Mouse (Mus musculus): Measurements from ENCODE around the gene Plcb2. TPM values are rescaled to one million over a fixed set of nuclear protein-coding genes. Genes with fewer than 3 reads are reported as not detected.
A peak's percentile ranks its signal among the peaks of the same experiment; 100 is the strongest.

Plcb2 gene
- polyA plus RNA-seq, 1 experiment from 2014 or later: 0.69 TPM

DNA sequence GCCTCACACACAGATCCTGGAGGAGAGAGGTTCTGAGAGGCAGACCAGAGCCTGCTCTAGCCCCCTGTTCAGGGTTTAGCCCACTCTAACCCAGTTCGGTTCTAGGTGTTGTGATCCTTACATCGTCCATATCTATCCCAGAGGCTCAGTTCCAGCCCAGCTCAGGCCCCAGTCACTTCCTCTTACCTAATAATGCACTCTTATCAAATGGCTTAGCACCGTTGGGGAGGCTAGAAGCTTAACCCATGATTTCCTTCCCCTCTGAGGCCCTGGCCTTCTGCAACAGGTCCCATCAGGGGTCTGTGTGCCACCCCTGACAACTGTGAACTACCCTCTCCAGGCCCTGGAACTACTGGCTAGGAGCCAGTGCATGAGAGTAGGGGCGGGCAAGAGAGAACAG is 956 bp upstream of the Plcb2 start:
- no peak overlapping the region for H3K9ac ChIP-seq (replicated peaks)
- H3K4me2 ChIP-seq (replicated peaks): no peak overlapping the region
- H3K4me1 ChIP-seq: peaks cover 26% of the 10 kb centered on the region
- no peak overlapping the region for H3K4me3 ChIP-seq
- ATAC-seq (replicated peaks): no peak
- no peaks in the 10 kb centered on the region for H3K36me3 ChIP-seq
- WGBS: 51% methylated on average over 4 of the region's 4 CpGs
- no peaks in the 10 kb centered on the region for H3K27me3 ChIP-seq
- no peaks in the 10 kb centered on the region for H3K9me3 ChIP-seq
- H3K27ac ChIP-seq (replicated peaks): no peak overlapping the region

- Histone ChIP-seq H3K4me3 (no peak overlapping the region), H3K9ac (replicated peaks) (no peak overlapping the region), H3K4me2 (replicated peaks) (no peak overlapping the region), H3K27ac (replicated peaks) (no peak overlapping the region), H3K9me3 (no peaks in the 10 kb centered on the region), H3K27me3 (no peaks in the 10 kb centered on the region), H3K36me3 (no peaks in the 10 kb centered on the region), H3K4me1 (peaks cover 15% of the 10 kb centered on the region)
- WGBS: 27% methylated on average over 9 of the region's 9 CpGs
- no peak for ATAC-seq (replicated peaks)
Observed at GRCm38 (mm10) chr2:118727911-118728310, 327 bp downstream of the Plcb2 start.

- Histone ChIP-seq H3K4me3 (no peak overlapping the region), H3K36me3 (no peaks in the 10 kb centered on the region), H3K27me3 (no peaks in the 10 kb centered on the region), H3K4me1 (peaks cover 14% of the 10 kb centered on the region; the same call in 1 of the 2 replicates), H3K27ac (replicated peaks) (no peak overlapping the region), H3K4me2 (replicated peaks) (no peak overlapping the region), H3K9me3 (no peaks in the 10 kb centered on the region), H3K9ac (replicated peaks) (no peak overlapping the region)
- no peak for ATAC-seq (replicated peaks)
- 80% methylated on average over 2 of the region's 2 CpGs for WGBS
Observed at GRCm38 (mm10) chr2:118726873-118727272, 1.4 kb downstream of the Plcb2 start.

- 88% methylated on average over 4 of the region's 4 CpGs for WGBS
- H3K4me3 ChIP-seq: no peak overlapping the region
- peaks cover 9% of the 10 kb centered on the region; the same call in 1 of the 2 replicates for H3K4me1 ChIP-seq
- H3K27ac ChIP-seq (replicated peaks): no peak overlapping the region
- H3K9ac ChIP-seq (replicated peaks): no peak overlapping the region
- H3K4me2 ChIP-seq (replicated peaks): no peak overlapping the region
- no peak for ATAC-seq (replicated peaks)
- H3K36me3 ChIP-seq: no peaks in the 10 kb centered on the region
- no peaks in the 10 kb centered on the region for H3K27me3 ChIP-seq
- H3K9me3 ChIP-seq: no peaks in the 10 kb centered on the region
Observed at GRCm38 (mm10) chr2:118725511-118725910, 2.7 kb downstream of the Plcb2 start.

DNA sequence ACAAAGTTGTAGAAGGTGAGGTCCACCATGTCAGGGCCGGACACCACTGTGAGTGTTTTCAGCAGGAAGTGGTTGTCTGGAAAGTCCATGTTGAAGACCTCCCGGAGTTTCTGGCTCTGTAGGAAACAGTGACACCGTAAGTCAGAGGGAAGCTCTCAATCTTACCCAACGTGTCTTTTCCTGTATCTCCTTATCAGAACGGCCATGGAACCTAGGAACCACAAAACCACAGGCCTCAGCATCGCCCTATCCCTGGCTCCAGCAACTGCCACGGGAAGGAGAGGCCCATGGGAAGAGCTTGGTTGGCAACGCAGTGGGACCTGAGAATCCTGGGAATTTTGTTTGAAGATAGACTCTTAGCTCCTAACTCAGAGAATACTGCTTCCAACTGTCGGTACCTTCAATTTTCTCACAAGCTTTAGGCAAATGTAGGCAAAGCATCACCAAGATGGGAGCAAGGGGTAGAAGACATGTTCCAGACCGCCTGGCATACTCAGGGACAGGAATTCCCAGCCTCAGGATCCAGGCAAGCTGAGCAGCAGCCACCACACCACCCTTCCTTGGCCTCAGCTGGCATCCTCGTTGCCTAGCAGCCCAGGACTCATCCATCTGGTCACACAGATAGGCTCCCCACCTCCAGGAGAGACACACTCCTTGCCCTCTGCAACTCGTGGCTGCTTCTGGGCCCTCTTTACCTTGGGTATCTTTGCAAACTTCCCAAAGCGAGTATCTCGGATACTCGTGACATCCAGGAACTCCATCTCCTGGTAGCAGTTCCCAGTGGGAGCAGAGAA is 4.3 kb downstream of the Plcb2 start:
- Histone ChIP-seq H3K4me1 (0 out of 2 replicates have a peak, but pooled peaks cover 3% of the 10 kb centered on the region), H3K4me3 (no peak overlapping the region), H3K4me2 (replicated peaks) (no peak overlapping the region), H3K9ac (replicated peaks) (no peak overlapping the region), H3K27ac (replicated peaks) (no peak overlapping the region), H3K27me3 (no peaks in the 10 kb centered on the region), H3K9me3 (no peaks in the 10 kb centered on the region), H3K36me3 (no peaks in the 10 kb centered on the region)
- 87% methylated on average over 15 of the region's 15 CpGs for WGBS
- ATAC-seq (replicated peaks): no peak

GRCm38 (mm10) chr2:118716677-118717076 is 11.6 kb downstream of the Plcb2 start:
- H3K27ac ChIP-seq (replicated peaks): no peak overlapping the region
- no peak for ATAC-seq (replicated peaks)
- peaks cover 8% of the 10 kb centered on the region; the same call in 1 of the 2 replicates for H3K27me3 ChIP-seq
- H3K9ac ChIP-seq (replicated peaks): no peak overlapping the region
- H3K9me3 ChIP-seq: no peaks in the 10 kb centered on the region
- H3K4me3 ChIP-seq: no peak overlapping the region
- H3K36me3 ChIP-seq: no peaks in the 10 kb centered on the region
- WGBS: 89% methylated on average over 5 of the region's 5 CpGs
- H3K4me1 ChIP-seq: peaks cover 20% of the 10 kb centered on the region
- H3K4me2 ChIP-seq (replicated peaks): no peak overlapping the region

DNA sequence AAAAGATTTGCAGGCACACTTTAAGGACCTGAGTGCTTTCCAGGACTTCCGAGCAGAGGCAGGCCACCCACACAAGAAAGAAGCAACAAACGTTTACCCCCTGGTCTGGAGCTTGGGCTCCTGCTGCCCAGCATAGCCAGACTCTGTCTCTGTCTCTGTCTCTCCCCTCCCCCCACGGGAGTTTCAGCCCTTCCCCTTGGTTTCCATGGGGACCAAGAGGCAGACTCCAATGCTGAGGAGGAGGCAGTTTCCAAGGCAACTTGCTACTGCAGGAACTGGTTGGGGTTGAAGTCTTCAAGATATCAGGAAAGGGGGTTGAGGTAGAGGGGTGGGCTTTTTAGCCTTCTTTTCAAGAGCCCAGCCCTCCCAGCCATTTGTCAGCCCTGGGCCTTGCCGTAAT is 14.0 kb downstream of the Plcb2 start:
- Histone ChIP-seq H3K4me2 (replicated peaks) (no peak overlapping the region), H3K27ac (replicated peaks) (peak overlapping the region; percentile 60; the same call in 1 of the 2 replicates), H3K27me3 (peaks cover 17% of the 10 kb centered on the region), H3K4me3 (no peak overlapping the region), H3K9ac (replicated peaks) (no peak overlapping the region), H3K4me1 (peaks cover 34% of the 10 kb centered on the region), H3K9me3 (no peaks in the 10 kb centered on the region), H3K36me3 (no peaks in the 10 kb centered on the region)
- ATAC-seq (replicated peaks): peak; percentile 63
- WGBS: 33% methylated on average over 4 of the region's 4 CpGs

DNA sequence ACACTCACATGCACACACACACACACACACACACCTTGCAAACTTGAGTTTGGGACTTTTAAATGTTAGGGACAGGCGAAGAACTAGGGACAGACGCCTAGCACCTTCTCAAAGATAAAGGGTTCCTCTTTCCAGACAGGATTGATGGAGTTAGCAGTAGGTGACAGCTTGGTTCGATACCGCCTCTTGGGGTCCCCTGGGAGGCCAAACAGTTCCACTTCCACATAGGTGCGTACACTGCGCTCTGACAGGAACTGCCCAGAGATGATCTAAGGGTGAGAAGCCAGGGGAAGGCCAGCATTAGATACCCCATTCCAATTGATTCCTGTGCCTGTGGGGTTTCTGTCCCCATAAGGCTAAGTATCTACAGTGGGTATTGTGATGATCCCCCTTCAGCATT is 14.6 kb downstream of the Plcb2 start:
- no peak for ATAC-seq (replicated peaks)
- H3K4me2 ChIP-seq (replicated peaks): no peak overlapping the region
- 89% methylated on average over 6 of the region's 6 CpGs for WGBS
- no peak overlapping the region for H3K9ac ChIP-seq (replicated peaks)
- H3K4me1 ChIP-seq: peaks cover 34% of the 10 kb centered on the region
- peaks cover 18% of the 10 kb centered on the region for H3K27me3 ChIP-seq
- H3K4me3 ChIP-seq: no peak overlapping the region
- H3K9me3 ChIP-seq: no peaks in the 10 kb centered on the region
- H3K36me3 ChIP-seq: no peaks in the 10 kb centered on the region
- H3K27ac ChIP-seq (replicated peaks): no peak overlapping the region

- Histone ChIP-seq H3K36me3 (no peaks in the 10 kb centered on the region), H3K9ac (replicated peaks) (peak overlapping the region; percentile 49), H3K27me3 (peaks cover 38% of the 10 kb centered on the region), H3K4me3 (peak overlapping the region; percentile 49), H3K4me2 (replicated peaks) (peak overlapping the region; percentile 98), H3K9me3 (no peaks in the 10 kb centered on the region), H3K4me1 (peaks cover 34% of the 10 kb centered on the region), H3K27ac (replicated peaks) (no peak overlapping the region)
- peak; percentile 73 for ATAC-seq (replicated peaks)
- WGBS: under 1% methylated on average over 36 of the region's 36 CpGs
Observed at GRCm38 (mm10) chr2:118711038-118711494, 17.2 kb downstream of the Plcb2 start.

GRCm38 (mm10) chr2:118709655-118710221 is 18.5 kb downstream of the Plcb2 start:
- peaks cover 30% of the 10 kb centered on the region for H3K4me1 ChIP-seq
- H3K4me2 ChIP-seq (replicated peaks): no peak overlapping the region
- H3K9ac ChIP-seq (replicated peaks): no peak overlapping the region
- no peak for ATAC-seq (replicated peaks)
- H3K4me3 ChIP-seq: no peak overlapping the region
- H3K27me3 ChIP-seq: peaks cover 52% of the 10 kb centered on the region
- H3K27ac ChIP-seq (replicated peaks): no peak overlapping the region
- H3K36me3 ChIP-seq: no peaks in the 10 kb centered on the region
- WGBS: 47% methylated on average over 4 of the region's 4 CpGs
- no peaks in the 10 kb centered on the region for H3K9me3 ChIP-seq

DNA sequence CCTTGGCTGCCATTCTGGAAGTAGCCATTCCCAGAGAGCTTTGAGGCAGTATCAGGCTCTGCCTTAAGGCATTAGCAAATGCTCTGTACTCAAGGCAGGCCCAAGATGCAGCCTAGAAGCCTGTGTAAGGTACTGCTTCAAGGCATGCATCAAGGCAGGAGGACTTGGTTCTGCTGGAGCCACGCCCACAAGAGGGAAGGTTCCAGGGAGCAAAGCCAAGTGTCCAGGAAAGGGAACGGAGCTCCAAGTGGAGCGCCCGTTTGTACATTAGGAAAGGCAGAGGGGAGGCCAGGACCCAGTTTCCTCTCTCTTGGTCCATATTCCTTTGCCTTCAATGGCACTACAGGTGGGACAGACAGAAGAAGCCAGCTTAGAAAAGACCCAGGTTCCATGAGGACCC is 19.8 kb downstream of the Plcb2 start:
- H3K9me3 ChIP-seq: no peaks in the 10 kb centered on the region
- peaks cover 64% of the 10 kb centered on the region for H3K27me3 ChIP-seq
- no peak overlapping the region for H3K4me2 ChIP-seq (replicated peaks)
- 70% methylated on average over 4 of the region's 4 CpGs for WGBS
- no peak for ATAC-seq (replicated peaks)
- no peak overlapping the region for H3K9ac ChIP-seq (replicated peaks)
- H3K4me1 ChIP-seq: peaks cover 33% of the 10 kb centered on the region
- no peak overlapping the region for H3K27ac ChIP-seq (replicated peaks)
- H3K36me3 ChIP-seq: no peaks in the 10 kb centered on the region
- H3K4me3 ChIP-seq: no peak overlapping the region

DNA sequence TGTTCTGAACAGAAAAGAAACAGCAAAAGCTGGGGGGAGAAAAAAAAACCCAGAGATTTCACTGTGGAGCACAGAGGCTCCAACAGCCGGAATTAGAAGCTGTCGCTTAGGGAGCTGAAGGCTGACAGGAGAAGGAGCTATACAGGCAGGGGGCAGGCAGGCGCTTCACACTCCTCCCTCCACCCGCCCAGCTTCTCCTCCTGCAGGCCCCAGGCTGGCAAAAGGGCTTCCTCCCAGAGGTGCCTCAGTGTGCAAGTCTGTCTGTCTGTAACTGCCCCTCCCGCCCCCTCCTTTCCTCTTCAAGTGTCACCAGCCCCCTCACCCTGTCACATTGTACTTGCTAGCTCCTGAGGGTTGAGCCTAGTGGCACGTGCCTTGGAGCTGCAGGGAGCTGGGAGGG is 21.8 kb downstream of the Plcb2 start:
- H3K9me3 ChIP-seq: no peaks in the 10 kb centered on the region
- no peak overlapping the region for H3K4me3 ChIP-seq
- H3K9ac ChIP-seq (replicated peaks): no peak overlapping the region
- ATAC-seq (replicated peaks): no peak
- H3K4me2 ChIP-seq (replicated peaks): no peak overlapping the region
- no peak overlapping the region for H3K27ac ChIP-seq (replicated peaks)
- H3K27me3 ChIP-seq: peaks cover 74% of the 10 kb centered on the region
- peaks cover 38% of the 10 kb centered on the region for H3K4me1 ChIP-seq
- no peaks in the 10 kb centered on the region for H3K36me3 ChIP-seq
- WGBS: 5% methylated on average over 6 of the region's 6 CpGs
